Comparison of ENCODE assay signal across 11 mouse cellular contexts in genomic region chr3:131139345-131140090, GRCm38 (mm10). TPM values are rescaled to one million over a fixed set of nuclear protein-coding genes. Genes with fewer than 3 reads are reported as not detected.
DNase-seq lines count a peak whose midpoint lies in the region; TF ChIP-seq lines count a peak whose summit lies in the region.
"Had no signal": no experiment of that assay in that cellular context is flagged by ENCODE, and none has a peak within 500 bp of the region (broad histone marks: within the 10 kb centered on the region; RNA-seq: fewer than 3 reads in every experiment).

No protein-coding gene starts in this region.

- TF ChIP-seq CTCF in left cerebral cortex, adult 2 months (IDR thresholded peaks at IDR 0.05): no peak

- intact Hi-C loops in left cerebral cortex, adult 2 months (cut with DNase I): no loop called here

- DNase-seq in adrenal gland, postnatal 36 days: peak; percentile 20 to 35
- no peak for DNase-seq in adrenal gland, adult 8-10 months
- DNase-seq in thymus, postnatal 14 days: peak; percentile 54
- DNase-seq in thymus, postnatal 25 days: no peak
- DNase-seq in kidney, postnatal 14 days: peak; percentile 8
- no peak for DNase-seq in cerebellum, postnatal 4 days (ENCODE audit: low spot score in 2 of 2)
- DNase-seq in spleen, postnatal 4 days (ENCODE audit: low spot score in 2 of 2): no peak
- DNase-seq in left cerebral cortex, adult 2 months (ENCODE audit: extremely low spot score in 1 of 2, low spot score in 2 of 2): no peak
- DNase-seq: B cell, adult 2 months; cerebellum, adult 18-20 months; right cerebral cortex, postnatal 25 days had no signal

- no peak overlapping the region for H3K27ac ChIP-seq in left cerebral cortex, adult 2 months

- no peak overlapping the region for H3K4me3 ChIP-seq in left cerebral cortex, adult 2 months

RNA-seq across cellular contexts. Expression of gene Lef1, which starts 29.2 kb away (rescaled TPM):
- total RNA-seq in adrenal gland, postnatal 36 days (2021): 10 to 100 TPM; 10.5 to 14.2 TPM
- total RNA-seq in adrenal gland, adult 8-10 months (2022): 10 to 100 TPM in 3 of 4 experiments, 1 to 10 TPM in 1; 9.3 to 21.7 (median 13.4) TPM
- total RNA-seq in left cerebral cortex, adult 2 months (2021): 1 to 10 TPM; 5.5 to 7.9 TPM

Comparison
In these comparisons a context has a peak if more than half of its experiments do, and no peak if none do; other contexts are left out.
1. DNase-seq: peak in adrenal gland, postnatal 36 days (2 of 2), thymus, postnatal 14 days (single experiment) and kidney, postnatal 14 days (single experiment); none in adrenal gland, adult 8-10 months (single experiment), thymus, postnatal 25 days (single experiment), cerebellum, postnatal 4 days (0 of 2), spleen, postnatal 4 days (0 of 2) and left cerebral cortex, adult 2 months (0 of 2).